Mouse (Mus musculus) liver, embryonic 14.5 days (tissue): ENCODE data around the gene Tstd2.

Experiments
- CTCF ChIP-seq: IDR thresholded peaks from 2 replicates; pipeline ENCODE4 v1.5.1; 2016; ENCODE audit warnings: antibody characterized with exemption, low read depth, control low read depth
- EP300 ChIP-seq: IDR thresholded peaks from 2 replicates; pipeline ENCODE4 v1.6.1; 2016; ENCODE audit warnings: antibody characterized with exemption, low read depth

GRCm38 (mm10) chr4:46146881-46147280 is 8.4 kb upstream of the Tstd2 start:
- TF ChIP-seq CTCF (no peak), EP300 (no peak)
